Mouse (Mus musculus): Measurements from ENCODE around the gene Nfasc. TPM values are rescaled to one million over a fixed set of nuclear protein-coding genes. Genes with fewer than 3 reads are reported as not detected.

Nfasc gene
- polyA plus RNA-seq, 1 experiment from 2014 or later, result 0.02 TPM

GRCm38 (mm10) chr1:132623641-132624336 lies 117.8 kb downstream of the Nfasc start:
- Histone ChIP-seq H3K4me3 (ENCODE audit: low read depth, low read length) (no peak overlapping the region), H3K4me2 (ENCODE audit: low read depth, low read length) (no peak overlapping the region), H3K27ac (ENCODE audit: low read length) (no peak overlapping the region), H3K4me1 (ENCODE audit: control insufficient read depth, low read depth, low read length) (no peaks in the 10 kb centered on the region), H3K9ac (ENCODE audit: low read depth, low read length) (no peak overlapping the region), H3K9me3 (replicated peaks; ENCODE audit: control insufficient read depth, low read length) (no peaks in the 10 kb centered on the region), H3K27me3 (ENCODE audit: control insufficient read depth, insufficient read depth, low read depth, low read length) (no peaks in the 10 kb centered on the region), H3K36me3 (ENCODE audit: control insufficient read depth, insufficient read depth) (no peaks in the 10 kb centered on the region)
- WGBS (ENCODE audit: insufficient replicate concordance), result 52% methylated on average over 14 of the region's 14 CpGs
- no peak for ATAC-seq (ENCODE audit: low read depth)

- Histone ChIP-seq H3K36me3 (ENCODE audit: control insufficient read depth, insufficient read depth) (no peaks in the 10 kb centered on the region), H3K4me3 (ENCODE audit: low read depth, low read length) (no peak overlapping the region), H3K27me3 (ENCODE audit: control insufficient read depth, insufficient read depth, low read depth, low read length) (no peaks in the 10 kb centered on the region), H3K9ac (ENCODE audit: low read depth, low read length) (no peak overlapping the region), H3K9me3 (replicated peaks; ENCODE audit: control insufficient read depth, low read length) (no peaks in the 10 kb centered on the region), H3K4me1 (ENCODE audit: control insufficient read depth, low read depth, low read length) (no peaks in the 10 kb centered on the region), H3K4me2 (ENCODE audit: low read depth, low read length) (no peak overlapping the region), H3K27ac (ENCODE audit: low read length) (no peak overlapping the region)
- 45% methylated on average over 4 of the region's 4 CpGs for WGBS (ENCODE audit: insufficient replicate concordance)
- ATAC-seq (ENCODE audit: low read depth), result no peak
These were observed 129.5 kb downstream of the Nfasc start for GRCm38 (mm10) chr1:132612066-132612465.

- ATAC-seq (ENCODE audit: low read depth), result no peak
- Histone ChIP-seq H3K9me3 (replicated peaks; ENCODE audit: control insufficient read depth, low read length) (no peaks in the 10 kb centered on the region), H3K36me3 (ENCODE audit: control insufficient read depth, insufficient read depth) (no peaks in the 10 kb centered on the region), H3K9ac (ENCODE audit: low read depth, low read length) (no peak overlapping the region), H3K4me3 (ENCODE audit: low read depth, low read length) (no peak overlapping the region), H3K4me1 (ENCODE audit: control insufficient read depth, low read depth, low read length) (no peaks in the 10 kb centered on the region), H3K27me3 (ENCODE audit: control insufficient read depth, insufficient read depth, low read depth, low read length) (no peaks in the 10 kb centered on the region), H3K27ac (ENCODE audit: low read length) (no peak overlapping the region), H3K4me2 (ENCODE audit: low read depth, low read length) (no peak overlapping the region)
- WGBS (ENCODE audit: insufficient replicate concordance), result 26% methylated on average over 4 of the region's 4 CpGs
These were observed 132.5 kb downstream of the Nfasc start for GRCm38 (mm10) chr1:132609048-132609634.

DNA sequence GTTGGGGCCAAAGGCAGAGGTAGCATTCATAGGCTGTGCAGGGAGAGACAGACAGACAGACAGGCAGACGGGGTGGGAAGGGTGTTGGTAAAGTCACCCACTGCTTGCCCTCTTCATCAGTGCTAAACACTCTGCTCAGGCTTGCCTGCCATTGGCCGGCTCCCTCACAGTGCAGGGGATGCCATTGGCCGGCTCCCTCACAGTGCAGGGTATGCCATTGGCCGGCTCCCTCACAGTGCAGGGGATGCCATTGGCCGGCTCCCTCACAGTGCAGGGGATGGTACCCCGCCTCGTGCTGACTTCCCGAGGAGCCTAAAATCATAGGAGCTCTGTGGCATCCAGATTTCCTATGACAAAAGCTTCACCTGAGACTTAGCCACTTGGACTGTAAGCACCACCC lies 139.4 kb downstream of the Nfasc start:
- Histone ChIP-seq H3K4me1 (ENCODE audit: control insufficient read depth, low read depth, low read length) (no peaks in the 10 kb centered on the region), H3K4me3 (ENCODE audit: low read depth, low read length) (no peak overlapping the region), H3K9ac (ENCODE audit: low read depth, low read length) (no peak overlapping the region), H3K4me2 (ENCODE audit: low read depth, low read length) (no peak overlapping the region), H3K27me3 (ENCODE audit: control insufficient read depth, insufficient read depth, low read depth, low read length) (no peaks in the 10 kb centered on the region), H3K27ac (ENCODE audit: low read length) (no peak overlapping the region), H3K9me3 (replicated peaks; ENCODE audit: control insufficient read depth, low read length) (no peaks in the 10 kb centered on the region), H3K36me3 (ENCODE audit: control insufficient read depth, insufficient read depth) (no peaks in the 10 kb centered on the region)
- WGBS (ENCODE audit: insufficient replicate concordance), result 26% methylated on average over 8 of the region's 8 CpGs
- no peak for ATAC-seq (ENCODE audit: low read depth)

- Histone ChIP-seq H3K27me3 (ENCODE audit: control insufficient read depth, insufficient read depth, low read depth, low read length) (no peaks in the 10 kb centered on the region), H3K4me3 (ENCODE audit: low read depth, low read length) (no peak overlapping the region), H3K4me1 (ENCODE audit: control insufficient read depth, low read depth, low read length) (no peaks in the 10 kb centered on the region), H3K36me3 (ENCODE audit: control insufficient read depth, insufficient read depth) (no peaks in the 10 kb centered on the region), H3K27ac (ENCODE audit: low read length) (no peak overlapping the region), H3K9ac (ENCODE audit: low read depth, low read length) (no peak overlapping the region), H3K9me3 (replicated peaks; ENCODE audit: control insufficient read depth, low read length) (no peaks in the 10 kb centered on the region), H3K4me2 (ENCODE audit: low read depth, low read length) (no peak overlapping the region)
- 71% methylated on average over 5 of the region's 5 CpGs for WGBS (ENCODE audit: insufficient replicate concordance)
- no peak for ATAC-seq (ENCODE audit: low read depth)
These were observed 143.6 kb downstream of the Nfasc start for GRCm38 (mm10) chr1:132598024-132598423.

DNA sequence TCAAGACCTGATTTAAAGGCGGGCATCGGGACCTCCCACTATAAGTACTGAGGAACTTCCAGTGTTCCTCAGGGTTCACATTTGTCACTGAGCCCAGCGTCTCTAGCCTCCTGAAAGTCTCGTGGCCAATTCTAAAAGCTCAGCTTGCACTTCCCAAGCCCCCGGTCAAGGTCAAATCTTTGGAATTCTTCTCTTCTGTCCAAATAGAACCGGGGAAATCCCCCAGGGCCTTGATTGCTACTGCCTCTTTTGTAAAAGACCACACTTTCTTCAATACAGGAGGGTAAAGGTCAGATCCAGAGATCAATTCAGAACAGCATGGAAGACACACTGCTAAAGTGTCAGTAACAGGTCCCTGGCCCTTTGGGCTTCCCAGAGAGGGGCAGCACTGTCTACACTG lies 145.9 kb downstream of the Nfasc start:
- H3K4me1 ChIP-seq (ENCODE audit: control insufficient read depth, low read depth, low read length), result no peaks in the 10 kb centered on the region
- no peaks in the 10 kb centered on the region for H3K27me3 ChIP-seq (ENCODE audit: control insufficient read depth, insufficient read depth, low read depth, low read length)
- ATAC-seq (ENCODE audit: low read depth), result no peak
- H3K36me3 ChIP-seq (ENCODE audit: control insufficient read depth, insufficient read depth), result no peaks in the 10 kb centered on the region
- no peak overlapping the region for H3K9ac ChIP-seq (ENCODE audit: low read depth, low read length)
- no peaks in the 10 kb centered on the region for H3K9me3 ChIP-seq (replicated peaks; ENCODE audit: control insufficient read depth, low read length)
- H3K4me2 ChIP-seq (ENCODE audit: low read depth, low read length), result no peak overlapping the region
- H3K4me3 ChIP-seq (ENCODE audit: low read depth, low read length), result no peak overlapping the region
- 45% methylated on average over 6 of the region's 6 CpGs for WGBS (ENCODE audit: insufficient replicate concordance)
- no peak overlapping the region for H3K27ac ChIP-seq (ENCODE audit: low read length)

DNA sequence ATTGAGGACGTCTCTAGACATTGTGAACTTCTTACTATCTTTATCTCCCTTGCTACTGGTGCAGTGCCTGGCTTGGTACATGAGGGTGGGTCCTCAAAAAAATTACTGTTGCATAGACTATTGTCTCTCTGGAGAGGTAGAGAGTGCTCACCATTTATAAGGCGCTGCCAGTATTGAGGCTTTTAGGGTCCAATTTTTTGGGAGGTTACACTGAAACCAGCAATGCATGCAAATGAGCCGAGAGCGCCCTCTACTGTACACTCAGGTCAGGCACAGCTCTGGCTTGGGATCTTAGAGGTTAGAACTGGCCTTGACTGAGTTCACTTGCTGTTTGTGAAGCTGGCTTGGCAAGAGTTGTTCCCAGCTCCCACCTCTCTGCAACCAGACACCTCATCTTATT lies 147.0 kb downstream of the Nfasc start:
- Histone ChIP-seq H3K36me3 (ENCODE audit: control insufficient read depth, insufficient read depth) (no peaks in the 10 kb centered on the region), H3K9me3 (replicated peaks; ENCODE audit: control insufficient read depth, low read length) (no peaks in the 10 kb centered on the region), H3K27ac (ENCODE audit: low read length) (no peak overlapping the region), H3K4me1 (ENCODE audit: control insufficient read depth, low read depth, low read length) (no peaks in the 10 kb centered on the region), H3K4me2 (ENCODE audit: low read depth, low read length) (no peak overlapping the region), H3K27me3 (ENCODE audit: control insufficient read depth, insufficient read depth, low read depth, low read length) (no peaks in the 10 kb centered on the region), H3K4me3 (ENCODE audit: low read depth, low read length) (no peak overlapping the region), H3K9ac (ENCODE audit: low read depth, low read length) (no peak overlapping the region)
- no peak for ATAC-seq (ENCODE audit: low read depth)
- 7% methylated on average over 4 of the region's 4 CpGs for WGBS (ENCODE audit: insufficient replicate concordance)

- no peak overlapping the region for H3K4me2 ChIP-seq (ENCODE audit: low read depth, low read length)
- H3K27ac ChIP-seq (ENCODE audit: low read length), result no peak overlapping the region
- H3K4me3 ChIP-seq (ENCODE audit: low read depth, low read length), result no peak overlapping the region
- no peak overlapping the region for H3K9ac ChIP-seq (ENCODE audit: low read depth, low read length)
- H3K4me1 ChIP-seq (ENCODE audit: control insufficient read depth, low read depth, low read length), result no peaks in the 10 kb centered on the region
- no peaks in the 10 kb centered on the region for H3K9me3 ChIP-seq (replicated peaks; ENCODE audit: control insufficient read depth, low read length)
- no peaks in the 10 kb centered on the region for H3K27me3 ChIP-seq (ENCODE audit: control insufficient read depth, insufficient read depth, low read depth, low read length)
- no peaks in the 10 kb centered on the region for H3K36me3 ChIP-seq (ENCODE audit: control insufficient read depth, insufficient read depth)
- 50% methylated on average over 5 of the region's 5 CpGs for WGBS (ENCODE audit: insufficient replicate concordance)
- ATAC-seq (ENCODE audit: low read depth), result no peak
These were observed 149.5 kb downstream of the Nfasc start for GRCm38 (mm10) chr1:132592145-132592544.

- Histone ChIP-seq H3K4me1 (ENCODE audit: control insufficient read depth, low read depth, low read length) (no peaks in the 10 kb centered on the region), H3K36me3 (ENCODE audit: control insufficient read depth, insufficient read depth) (no peaks in the 10 kb centered on the region), H3K4me2 (ENCODE audit: low read depth, low read length) (no peak overlapping the region), H3K4me3 (ENCODE audit: low read depth, low read length) (no peak overlapping the region), H3K27me3 (ENCODE audit: control insufficient read depth, insufficient read depth, low read depth, low read length) (no peaks in the 10 kb centered on the region), H3K9me3 (replicated peaks; ENCODE audit: control insufficient read depth, low read length) (no peaks in the 10 kb centered on the region), H3K9ac (ENCODE audit: low read depth, low read length) (no peak overlapping the region), H3K27ac (ENCODE audit: low read length) (no peak overlapping the region)
- 57% methylated on average over 11 of the region's 11 CpGs for WGBS (ENCODE audit: insufficient replicate concordance)
- ATAC-seq (ENCODE audit: low read depth), result no peak
These were observed 150.1 kb downstream of the Nfasc start for GRCm38 (mm10) chr1:132591399-132591930.

Data from liver, embryonic 16.5 days (tissue).